In the genomic region with DNA sequence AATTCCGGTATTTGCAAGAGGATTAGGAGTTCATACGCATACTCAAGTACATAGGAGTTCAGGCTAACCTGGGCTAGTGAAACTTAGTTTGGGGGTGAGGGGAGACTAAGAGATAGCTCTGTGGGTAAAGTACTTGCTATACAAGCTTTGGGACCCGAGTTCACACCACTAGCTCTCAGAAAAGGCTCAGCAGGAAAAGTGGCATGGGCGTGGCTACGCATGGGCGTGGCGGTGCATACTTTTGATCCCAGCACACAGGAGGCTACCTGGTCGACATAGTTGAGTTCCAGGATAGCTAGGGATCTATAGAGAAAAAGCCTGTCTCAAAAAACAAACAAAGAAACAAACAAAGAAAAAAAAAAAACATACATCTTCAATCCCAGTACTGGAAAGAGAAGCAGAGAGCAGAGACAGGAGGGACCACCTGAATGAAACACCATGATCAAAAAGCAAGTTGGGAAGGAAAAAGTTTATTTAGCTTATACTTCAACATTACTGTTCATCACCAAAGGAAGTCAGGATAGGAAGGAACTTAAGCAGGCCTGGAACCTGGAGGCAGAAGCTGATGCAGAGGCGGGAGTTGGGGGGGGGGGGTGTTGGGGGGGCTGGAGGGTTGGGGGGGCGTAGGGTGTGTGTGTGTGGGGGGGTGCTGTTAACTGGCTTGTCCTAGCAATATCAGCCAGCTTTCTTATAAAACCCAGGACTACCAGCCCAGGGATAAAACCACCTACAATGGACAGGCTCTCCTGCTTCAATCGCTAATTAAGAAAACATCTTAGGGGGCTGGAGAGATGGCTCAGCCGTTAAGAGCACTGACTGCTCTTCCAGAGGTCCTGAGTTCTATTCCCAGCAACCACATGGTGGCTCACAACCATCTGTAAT, we compare ENCODE assay signal across 18 mouse cellular contexts. TPM values are rescaled to one million over a fixed set of nuclear protein-coding genes. Genes with fewer than 3 reads are reported as not detected.
DNase-seq lines count a peak whose midpoint lies in the region; ATAC-seq and TF ChIP-seq lines count a peak whose summit lies in the region.
"Had no signal": no experiment of that assay in that cellular context is flagged by ENCODE, and none has a peak within 500 bp of the region (broad histone marks: within the 10 kb centered on the region; RNA-seq: fewer than 3 reads in every experiment).

No protein-coding gene starts in this region.

- no peak for TF ChIP-seq POLR2A in thymus, adult 2 months (IDR thresholded peaks at IDR 0.05; ENCODE audit: control insufficient read depth, extremely low read depth, insufficient read depth, low read length, poor library complexity)

- no peaks in the 10 kb centered on the region for H3K27me3 ChIP-seq in kidney, embryonic 15.5 days
- no peaks in the 10 kb centered on the region for H3K27me3 ChIP-seq in thymus, adult 2 months (ENCODE audit: control insufficient read depth, insufficient read depth, low read length)
- H3K27me3 ChIP-seq in liver, embryonic 11.5 days (replicated peaks; ENCODE audit: control insufficient read depth, insufficient read depth, low read length): no peaks in the 10 kb centered on the region
- H3K27me3 ChIP-seq: embryonic facial prominence, embryonic 12.5 days; hindbrain, embryonic 15.5 days; liver, embryonic 15.5 days; midbrain, embryonic 12.5 days; Patski had no signal

- 29% methylated on average over 12 of the region's 12 CpGs for WGBS in kidney, embryonic 15.5 days
- 64% methylated on average over 12 of the region's 12 CpGs for WGBS in thymus, adult 2 months
- 36% methylated on average over 12 of the region's 12 CpGs for WGBS in liver, embryonic 11.5 days

- DNase-seq in kidney, adult 9 months: no peak
- DNase-seq in thymus, adult 2 months: peak; percentile 42
- DNase-seq in thymus, postnatal 0 days (ENCODE audit: low spot score): no peak
- no peak for DNase-seq in liver, embryonic 11.5 days (ENCODE audit: low spot score)
- peak; percentile 62 for DNase-seq in thymus, postnatal 4 days
- no peak for DNase-seq in cerebellum, postnatal 10 days
- no peak for DNase-seq in frontal cortex, postnatal 25 days (ENCODE audit: low spot score in 2 of 2)
- DNase-seq: cerebellum, adult 11 months; layer of hippocampus, postnatal 36 days had no signal

- 0 out of 2 replicates have a peak overlapping the region, but pooled peaks have one; percentile 15 for H3K27ac ChIP-seq in kidney, embryonic 15.5 days
- peak overlapping the region; percentile 28 for H3K27ac ChIP-seq in thymus, adult 2 months (ENCODE audit: control insufficient read depth, insufficient read depth, low read length)
- no peak overlapping the region for H3K27ac ChIP-seq in liver, embryonic 11.5 days (ENCODE audit: low read depth, low read length)
- H3K27ac ChIP-seq: embryonic facial prominence, embryonic 12.5 days; forebrain, embryonic 10.5 days; heart, adult 2 months; hindbrain, embryonic 15.5 days; liver, embryonic 15.5 days; midbrain, embryonic 12.5 days had no signal

- no peak overlapping the region for H3K9ac ChIP-seq in kidney, embryonic 15.5 days
- H3K9ac ChIP-seq in liver, embryonic 11.5 days (ENCODE audit: low read depth, low read length): no peak overlapping the region
- H3K9ac ChIP-seq: embryonic facial prominence, embryonic 12.5 days; hindbrain, embryonic 15.5 days; liver, embryonic 15.5 days; midbrain, embryonic 12.5 days had no signal

- H3K4me3 ChIP-seq in kidney, embryonic 15.5 days (replicated peaks): no peak overlapping the region
- H3K4me3 ChIP-seq in thymus, adult 2 months (ENCODE audit: control insufficient read depth, insufficient read depth, low read length): no peak overlapping the region
- H3K4me3 ChIP-seq in liver, embryonic 11.5 days (ENCODE audit: low read depth, low read length): peak overlapping the region; percentile 20; the same call in 1 of the 2 replicates
- H3K4me3 ChIP-seq: embryonic facial prominence, embryonic 12.5 days; heart, adult 2 months; hindbrain, embryonic 15.5 days; liver, embryonic 15.5 days; midbrain, embryonic 12.5 days; myocyte had no signal

- no peaks in the 10 kb centered on the region for H3K9me3 ChIP-seq in kidney, embryonic 15.5 days (replicated peaks)
- no peaks in the 10 kb centered on the region for H3K9me3 ChIP-seq in liver, embryonic 11.5 days (ENCODE audit: control insufficient read depth, low read length)
- H3K9me3 ChIP-seq: embryonic facial prominence, embryonic 12.5 days; forebrain, embryonic 10.5 days; hindbrain, embryonic 15.5 days; liver, embryonic 15.5 days; midbrain, embryonic 12.5 days had no signal

- ATAC-seq in kidney, embryonic 15.5 days (replicated peaks; ENCODE audit: low FRiP score): no peak
- 0 out of 2 replicates have a peak, but pooled peaks have one; percentile 18 for ATAC-seq in liver, embryonic 11.5 days (replicated peaks; ENCODE audit: low FRiP score)
- ATAC-seq: Patski had no signal

- no peaks in the 10 kb centered on the region for H3K36me3 ChIP-seq in kidney, embryonic 15.5 days
- H3K36me3 ChIP-seq in thymus, adult 2 months (ENCODE audit: control insufficient read depth, insufficient read depth, low read length): no peaks in the 10 kb centered on the region
- no peaks in the 10 kb centered on the region for H3K36me3 ChIP-seq in liver, embryonic 11.5 days (ENCODE audit: control insufficient read depth, insufficient read depth, low read length)
- H3K36me3 ChIP-seq: embryonic facial prominence, embryonic 12.5 days; forebrain, embryonic 10.5 days; hindbrain, embryonic 15.5 days; liver, embryonic 15.5 days; midbrain, embryonic 12.5 days had no signal

- peaks cover 30% of the 10 kb centered on the region for H3K4me1 ChIP-seq in kidney, embryonic 15.5 days
- H3K4me1 ChIP-seq in thymus, adult 2 months (replicated peaks; ENCODE audit: control insufficient read depth, insufficient read depth, low read length): peaks cover 43% of the 10 kb centered on the region
- peaks cover 3% of the 10 kb centered on the region; the same call in 1 of the 2 replicates for H3K4me1 ChIP-seq in liver, embryonic 11.5 days (replicated peaks; ENCODE audit: control insufficient read depth, insufficient read depth, low read length)
- H3K4me1 ChIP-seq: midbrain, embryonic 12.5 days had no signal

- H3K4me2 ChIP-seq in kidney, embryonic 15.5 days: no peak overlapping the region
- H3K4me2 ChIP-seq in liver, embryonic 11.5 days: peak overlapping the region; percentile 43
- H3K4me2 ChIP-seq: embryonic facial prominence, embryonic 12.5 days; midbrain, embryonic 12.5 days had no signal

- TF ChIP-seq CTCF in thymus, adult 2 months (IDR thresholded peaks at IDR 0.05; ENCODE audit: borderline replicate concordance, control insufficient read depth, extremely low read depth, insufficient read depth, low read length, poor library complexity): no peak

RNA-seq across cellular contexts. Expression of gene Iqgap1, which starts 8.1 kb away (rescaled TPM):
- polyA plus RNA-seq in kidney, embryonic 15.5 days (2015; fragmentation: Nextera tagmentation; extraction: Ambion mirVana): 95.2 and 95.3 TPM in 2 replicates
- polyA plus RNA-seq in thymus, adult 2 months (2012; rRNA removed): 112 and 119 TPM in 2 replicates
- 87.5 and 104 TPM in 2 replicates for polyA plus RNA-seq in thymus, postnatal 0 days (2015; fragmentation: Nextera tagmentation; extraction: Ambion mirVana)
- polyA plus RNA-seq in liver, embryonic 11.5 days (2014; fragmentation: Nextera tagmentation; extraction: Ambion mirVana): 28.2 and 30.6 TPM in 2 replicates

RNA-seq across cellular contexts. Expression of gene Zscan2, which starts 26.8 kb away (rescaled TPM):
- 2.8 and 2.9 TPM in 2 replicates for polyA plus RNA-seq in kidney, embryonic 15.5 days (2015; fragmentation: Nextera tagmentation; extraction: Ambion mirVana)
- polyA plus RNA-seq in thymus, adult 2 months (2012; rRNA removed): 25.5 and 26.2 TPM in 2 replicates
- 2.7 and 3.0 TPM in 2 replicates for polyA plus RNA-seq in thymus, postnatal 0 days (2015; fragmentation: Nextera tagmentation; extraction: Ambion mirVana)
- 1.0 and 1.4 TPM in 2 replicates for polyA plus RNA-seq in liver, embryonic 11.5 days (2014; fragmentation: Nextera tagmentation; extraction: Ambion mirVana)

Comparison
In these comparisons a context has a peak if more than half of its experiments do, and no peak if none do; other contexts are left out.
1. DNase-seq: peak in thymus, adult 2 months (single experiment) and thymus, postnatal 4 days (single experiment); none in kidney, adult 9 months (single experiment), thymus, postnatal 0 days (single experiment), liver, embryonic 11.5 days (single experiment), cerebellum, postnatal 10 days (0 of 2) and frontal cortex, postnatal 25 days (0 of 2).